Mouse (Mus musculus) heart, postnatal 4 days (tissue): ENCODE data around the gene Catsperz. TPM values are rescaled to one million over a fixed set of nuclear protein-coding genes. Genes with fewer than 3 reads are reported as not detected.
"Not testable (repeated sequence)": the region's sequence is repeated elsewhere in the genome, so short reads cannot be mapped to it uniquely, and the experiment has no call there.

ENCODE experiments used
- DNase-seq: peaks from one replicate; pipeline ENCODE4 v3.0.0; 2021
- microRNA-seq, 2 experiments: library from miRNA; unstranded; fragments of <30 nt; microRNA quantifications; one replicate each; pipeline ENCODE4 v1.2.0; 2021 to 2022
- total RNA-seq, 2 experiments: library from RNA; stranded (reverse); gene quantifications; 2 replicates each; pipeline ENCODE4 v1.2.3; 2021

Gene Catsperz
- total RNA-seq, 2 experiments from 2014 or later = not detected

DNA sequence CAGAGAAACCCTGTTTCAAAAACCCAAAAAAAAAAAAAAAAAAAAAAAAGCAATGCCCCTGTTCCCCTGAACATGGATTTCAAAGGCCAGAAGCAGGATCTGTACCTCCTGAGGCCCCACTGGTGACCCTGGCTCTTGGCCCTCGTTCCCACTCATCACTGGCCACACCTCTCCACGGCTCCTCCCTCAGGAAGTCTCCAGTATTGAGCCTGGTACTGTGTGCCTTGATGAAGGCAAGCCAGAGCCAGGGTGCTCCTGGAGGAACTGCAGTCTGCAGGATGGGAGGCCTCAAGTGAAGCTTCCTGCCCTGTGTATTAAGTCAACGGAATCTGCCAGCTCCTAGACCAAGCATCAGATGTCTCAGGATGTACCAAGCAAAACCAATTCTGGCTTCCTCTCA is 19.0 kb downstream of the Catsperz start:
- no peak for DNase-seq

DNA sequence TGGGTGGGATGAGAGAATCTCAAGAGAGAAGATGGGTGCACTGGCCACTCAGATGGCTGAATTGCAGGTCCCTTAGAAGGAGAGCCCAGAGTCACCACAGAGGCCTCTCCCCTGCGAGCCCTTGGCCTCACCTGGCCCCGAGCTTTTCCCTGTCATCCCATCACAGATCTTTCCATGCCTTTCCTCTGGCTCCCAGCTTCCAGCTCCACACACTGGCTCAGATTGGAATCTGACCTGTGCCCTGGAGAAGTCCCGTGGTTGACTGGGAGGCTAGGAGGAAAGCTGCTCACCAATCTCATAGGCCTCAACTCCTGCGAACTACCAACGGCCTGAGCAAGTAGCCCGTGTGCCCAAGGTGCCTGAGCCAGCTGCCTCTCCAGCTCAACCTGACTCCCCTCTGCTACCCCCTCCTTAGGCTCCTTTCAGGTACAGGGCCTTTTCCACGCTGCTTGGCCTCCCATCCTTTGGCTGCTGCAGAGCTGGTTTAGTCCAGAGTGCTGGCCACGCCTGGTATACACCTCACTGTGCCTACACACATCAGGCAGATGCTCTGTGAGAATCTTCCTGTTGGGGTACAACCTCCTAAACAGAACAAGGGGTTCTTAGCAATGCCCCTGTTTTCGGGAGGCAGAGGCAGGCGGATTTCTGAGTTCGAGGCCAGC is 19.6 kb downstream of the Catsperz start:
- DNase-seq = no peak

DNA sequence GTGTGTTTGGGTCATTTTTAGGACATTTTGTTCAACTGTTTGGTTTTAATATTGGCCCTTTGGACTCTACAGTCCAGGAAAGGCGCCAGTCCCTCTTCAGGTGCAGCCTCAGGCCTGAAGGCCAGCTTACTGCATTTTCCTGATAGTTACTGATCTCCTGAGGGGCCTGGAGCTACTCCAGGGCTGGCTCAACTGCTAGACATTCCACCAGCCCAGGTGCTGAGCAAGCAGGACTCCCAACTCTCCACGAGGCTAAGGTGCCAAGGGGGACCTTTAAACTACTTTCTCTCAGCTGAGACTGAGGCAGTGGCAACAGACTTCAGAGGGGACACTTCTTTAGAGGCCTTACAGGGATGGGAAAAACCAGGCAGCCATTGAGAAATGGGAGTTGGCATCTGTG is 20.3 kb downstream of the Catsperz start:
- no peak for DNase-seq

DNA sequence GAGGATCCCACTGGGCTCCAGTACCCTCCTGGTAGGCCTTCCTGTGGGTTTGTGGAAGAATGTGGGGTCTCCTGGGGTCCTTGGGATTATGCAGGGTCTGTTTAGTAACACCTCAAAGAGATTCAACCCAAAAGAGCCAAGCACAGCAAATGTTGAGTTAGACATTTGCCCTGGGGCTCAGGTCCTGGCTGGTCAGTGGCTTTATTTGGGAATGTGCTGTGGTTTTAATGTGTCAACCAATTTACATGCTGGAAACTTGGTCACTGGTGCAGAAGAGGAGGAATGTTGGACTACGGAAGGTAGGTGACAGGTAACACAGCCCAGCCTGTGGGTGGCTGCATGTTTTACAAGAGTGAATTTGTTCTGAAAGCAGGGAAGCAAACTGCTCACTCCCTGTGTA is 22.1 kb downstream of the Catsperz start:
- no peak for DNase-seq

DNA sequence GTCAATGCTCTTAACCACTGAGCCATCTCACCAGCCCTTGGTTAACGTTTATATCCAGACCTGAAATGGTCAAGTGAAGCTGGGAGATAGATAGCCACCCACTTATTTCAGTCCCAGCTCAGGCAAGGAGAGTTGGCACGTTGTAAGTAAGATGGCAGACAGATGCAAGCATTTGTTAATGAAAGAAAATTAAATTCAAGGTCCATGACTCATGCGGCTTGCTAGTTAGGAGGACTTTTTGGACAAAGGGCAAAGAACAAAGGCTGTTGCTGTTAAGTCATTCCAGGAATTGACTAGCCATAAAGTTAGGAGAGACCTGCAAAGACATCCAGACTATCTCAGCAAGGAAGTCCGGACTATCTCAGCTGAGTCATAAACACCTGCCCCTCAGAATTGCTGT is 25.5 kb downstream of the Catsperz start:
- DNase-seq = no peak

DNA sequence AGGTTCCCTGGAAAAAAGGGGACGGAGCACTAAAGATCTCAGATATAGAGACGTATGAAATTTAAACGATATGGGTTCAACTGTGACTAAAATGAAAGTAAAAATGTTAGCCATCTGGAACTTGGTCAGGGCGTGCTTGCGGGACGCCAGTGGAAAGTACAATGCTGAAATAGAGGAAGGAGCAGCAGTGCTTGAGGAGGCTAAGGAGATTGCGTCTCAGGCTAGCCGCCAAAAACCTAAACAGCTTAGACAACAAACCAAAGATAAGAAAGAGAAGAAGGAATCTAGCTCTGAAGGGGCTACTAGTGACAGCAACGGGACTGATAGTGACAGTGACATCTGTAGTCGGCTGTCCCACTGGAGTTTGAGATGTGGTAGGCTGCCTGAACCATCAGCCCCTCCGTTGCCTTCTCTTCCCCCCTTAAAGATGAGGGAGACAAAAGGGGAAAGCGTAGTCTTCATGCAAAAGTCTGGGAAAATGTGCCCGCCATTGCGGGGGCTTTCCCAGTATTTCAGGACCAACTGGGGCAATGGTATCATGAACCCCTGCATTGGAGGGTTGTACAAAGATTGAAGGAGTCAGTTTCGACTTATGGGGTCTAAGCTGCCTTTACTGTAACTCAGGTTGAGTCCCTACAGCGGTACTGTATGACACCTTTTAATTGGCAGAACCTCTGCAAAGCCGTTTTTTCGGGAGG is 29.4 kb downstream of the Catsperz start:
- not testable (repeated sequence) for DNase-seq

DNA sequence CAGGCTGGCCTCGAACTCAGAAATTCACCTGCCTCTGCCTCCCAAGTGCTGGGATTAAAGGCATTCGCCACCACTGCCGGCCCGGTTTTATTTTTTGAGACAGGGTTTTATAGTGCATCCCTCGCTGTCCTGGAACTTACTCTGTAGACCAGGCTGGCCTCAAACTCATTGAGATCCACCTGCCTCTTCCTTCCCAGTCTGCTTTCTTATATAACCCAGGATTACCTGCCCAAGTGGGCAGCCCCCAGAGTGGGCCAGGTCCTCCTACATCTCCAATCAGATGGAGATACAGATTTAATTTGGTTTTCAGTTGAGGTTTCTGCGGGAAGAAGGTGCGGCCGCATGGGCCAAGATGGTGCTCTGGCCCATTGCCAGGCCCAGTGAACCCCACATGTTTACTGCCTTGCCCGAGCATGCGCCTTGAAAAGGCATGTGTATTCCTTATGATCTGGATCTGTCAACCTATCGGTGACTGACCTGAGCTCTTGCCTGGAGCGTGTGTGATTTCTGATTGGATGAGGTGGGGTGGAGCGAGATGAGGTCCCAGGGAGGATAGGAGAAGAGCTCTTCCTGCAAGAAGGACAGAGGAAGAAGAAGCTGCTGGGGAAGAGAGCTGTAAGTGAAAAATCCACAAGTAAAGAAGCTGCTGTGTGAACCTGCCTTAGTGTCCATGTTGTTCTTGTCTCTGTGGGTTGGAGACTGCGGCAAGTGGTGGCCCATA is 31.3 kb downstream of the Catsperz start:
- no peak for DNase-seq

DNA sequence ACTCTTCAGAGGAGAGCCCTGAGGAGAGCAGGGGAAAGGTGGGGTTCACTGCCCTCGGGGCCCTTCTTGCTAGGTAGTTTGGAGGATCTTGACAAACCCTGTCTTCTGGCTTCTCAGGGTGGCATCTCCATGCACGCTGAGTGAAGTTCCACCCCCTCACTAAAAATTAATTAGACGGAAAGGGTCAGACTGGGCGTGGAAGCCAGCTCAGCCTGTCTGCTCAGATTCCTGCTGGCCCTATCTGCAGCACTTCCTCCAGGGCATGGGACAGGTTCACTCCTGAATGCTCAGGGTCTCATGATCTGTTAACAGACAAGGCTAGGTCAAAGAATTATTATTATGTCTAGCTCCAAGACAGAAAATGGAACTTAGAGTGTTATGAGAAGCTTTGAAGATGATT is 32.7 kb downstream of the Catsperz start:
- DNase-seq = no peak

DNA sequence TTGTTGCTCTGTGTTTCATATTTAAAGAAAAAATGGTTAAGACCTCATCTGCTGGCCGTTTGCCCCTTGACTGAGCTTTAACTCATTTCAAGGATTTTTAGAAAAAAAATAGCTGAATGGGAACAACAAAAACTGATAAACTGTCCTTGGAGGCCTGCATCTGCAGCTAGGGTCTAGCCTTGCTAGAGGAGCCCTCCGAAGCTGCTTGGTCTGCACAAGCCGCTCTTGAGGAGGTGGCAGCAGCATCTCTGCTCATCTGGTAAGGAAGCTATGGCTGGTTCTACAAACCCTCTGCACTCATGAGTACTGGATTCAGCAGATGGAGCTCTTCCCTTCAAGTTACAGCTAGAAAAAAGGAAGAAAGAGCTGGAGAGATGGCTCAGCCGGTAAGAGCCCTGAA is 47.2 kb downstream of the Catsperz start:
- DNase-seq = no peak

DNA sequence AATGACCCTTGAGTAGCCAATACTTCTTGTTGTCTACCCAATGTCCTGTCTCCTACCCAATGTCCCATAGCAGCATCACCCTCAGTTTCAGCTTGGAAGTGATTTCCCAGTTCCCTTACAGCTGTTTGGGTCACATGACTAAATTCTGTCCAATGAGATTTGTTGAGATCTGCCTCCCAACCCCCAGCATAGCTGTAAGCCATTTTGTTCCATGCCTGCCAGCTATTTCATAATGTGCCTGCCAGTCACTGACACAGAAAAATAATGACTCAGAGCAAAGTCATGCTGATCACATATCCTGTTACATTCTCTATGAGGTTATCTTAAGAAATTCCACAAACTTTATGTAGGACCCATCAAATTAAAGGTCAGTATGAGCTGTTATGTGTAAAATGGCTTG is 48.4 kb downstream of the Catsperz start:
- no peak for DNase-seq

DNA sequence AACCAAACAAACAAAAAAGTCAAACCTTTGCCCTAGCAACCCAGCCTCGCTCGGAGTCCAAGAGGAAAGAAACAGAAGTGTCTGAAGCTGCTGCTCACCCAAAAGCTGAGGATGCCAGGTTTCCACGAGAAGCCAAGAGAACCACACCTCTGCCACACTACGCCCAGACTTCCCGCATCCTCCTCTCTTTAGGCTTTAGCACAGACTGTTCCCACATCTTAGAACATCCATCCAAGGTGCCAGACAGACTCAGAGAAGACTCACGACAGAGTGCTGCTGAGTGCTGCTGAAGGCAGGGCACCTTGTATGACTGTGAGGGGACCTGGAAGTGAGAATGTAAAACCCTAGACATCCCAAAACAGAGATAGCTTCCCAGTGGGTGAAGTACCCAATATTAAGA is 49.3 kb downstream of the Catsperz start:
- DNase-seq = no peak

DNA sequence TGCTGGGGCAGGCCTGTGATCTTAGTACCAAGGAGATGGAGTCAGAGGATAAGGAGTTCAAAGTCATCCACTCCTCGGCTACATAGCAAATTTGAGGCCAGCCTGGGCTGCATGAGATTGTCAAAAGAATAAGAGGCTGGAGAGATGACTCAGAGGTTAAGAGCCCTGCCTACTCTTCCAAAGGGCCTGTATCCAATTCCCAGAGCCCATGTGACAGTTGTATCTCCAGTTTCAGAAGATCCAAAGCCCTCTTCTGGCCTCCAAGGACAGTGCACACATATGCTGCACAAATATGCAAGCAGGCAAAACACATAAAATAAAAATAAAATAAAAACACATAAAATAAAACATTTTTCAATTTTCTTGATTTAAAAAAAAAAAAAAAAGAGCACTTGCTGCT is 50.9 kb downstream of the Catsperz start:
- no peak for DNase-seq

DNA sequence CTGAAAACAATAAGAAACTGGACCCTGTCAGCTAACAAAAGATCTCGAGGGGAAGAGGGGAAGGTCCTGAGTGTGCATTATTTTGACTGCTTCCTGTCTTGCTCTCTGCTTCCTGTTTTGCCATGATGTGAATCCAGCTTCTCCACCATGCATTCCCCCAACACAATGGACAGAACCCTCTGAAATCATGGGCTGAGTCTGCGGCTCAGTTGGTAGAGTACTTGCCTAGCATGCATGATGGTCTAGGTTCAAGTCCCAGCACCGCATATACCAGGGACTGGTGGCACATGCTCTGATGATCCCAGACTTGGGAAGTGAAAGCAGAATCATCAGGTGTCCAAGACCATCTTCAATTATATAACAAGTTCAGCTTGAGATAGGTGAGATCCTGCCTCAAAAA is 52.5 kb downstream of the Catsperz start:
- no peak for DNase-seq

Small RNAs within 50 kb of the gene (microRNA-seq; reads per million reads assigned to microRNA genes)
- 7.0 to 10.0 reads per million in 2 experiments for gene Mir6990

Other genes with a start within 250 kb of the Catsperz start
- gene Rps6ka4, start 84.7 kb downstream of the Catsperz start, total RNA-seq = 10 to 100 TPM; 22.6 to 28.7 TPM
- gene Ccdc88b, start 67.2 kb downstream of the Catsperz start, total RNA-seq = under 1 TPM; 0.41 to 0.52 TPM
- gene Trmt112, start 15.7 kb downstream of the Catsperz start, total RNA-seq = 10 to 100 TPM; 34.4 to 35.5 TPM
- 100 to 1,000 TPM; 309 to 336 TPM for gene Prdx5, start 15.3 kb downstream of the Catsperz start, total RNA-seq
- 100 to 1,000 TPM; 111 to 119 TPM for gene Esrra, start 3.6 kb downstream of the Catsperz start, total RNA-seq
- under 1 TPM in 1 of 2 experiments, not detected in 1; 0.56 TPM for gene Kcnk4, start 9.1 kb upstream of the Catsperz start, total RNA-seq
- gene Bad, start 16.5 kb upstream of the Catsperz start, total RNA-seq = 10 to 100 TPM; 29.6 to 30.5 TPM
- 10 to 100 TPM; 18.7 to 21.4 TPM for gene Gpr137, start 17.1 kb upstream of the Catsperz start, total RNA-seq
- 100 to 1,000 TPM; 243 to 246 TPM for gene Ppp1r14b, start 49.6 kb upstream of the Catsperz start, total RNA-seq
- 10 to 100 TPM; 17.4 to 19.9 TPM for gene Plcb3, start 51.1 kb upstream of the Catsperz start, total RNA-seq
- gene Fkbp2, start 55.1 kb upstream of the Catsperz start, total RNA-seq = 10 to 100 TPM; 23.5 to 26.6 TPM
- gene Vegfb, start 62.3 kb upstream of the Catsperz start, total RNA-seq = 100 to 1,000 TPM; 263 to 265 TPM
- gene Dnajc4, start 67.2 kb upstream of the Catsperz start, total RNA-seq = 10 to 100 TPM; 48.7 to 49.2 TPM
- 10 to 100 TPM; 27.2 to 29.0 TPM for gene Nudt22, start 70.7 kb upstream of the Catsperz start, total RNA-seq
- gene Trpt1, start 70.8 kb upstream of the Catsperz start, total RNA-seq = 10 to 100 TPM; 22.6 to 25.7 TPM
- 1 to 10 TPM; 3.5 to 3.7 TPM for gene Fermt3, start 94.1 kb upstream of the Catsperz start, total RNA-seq
- 100 to 1,000 TPM; 139 to 151 TPM for gene Stip1, start 114.6 kb upstream of the Catsperz start, total RNA-seq
- gene Macrod1, start 131.4 kb upstream of the Catsperz start, total RNA-seq = 100 to 1,000 TPM; 107 to 126 TPM
- gene Flrt1, start 180.3 kb upstream of the Catsperz start, total RNA-seq = 1 to 10 TPM; 1.8 to 2.1 TPM